Mouse (Mus musculus) kidney, postnatal 14 days (tissue): Measurements from ENCODE around the gene Alg5.

Experiments used
- DNase-seq: peaks from one replicate; pipeline ENCODE4 v3.0.0; 2022; ENCODE audit warnings: mixed read lengths

Gene Alg5

DNA sequence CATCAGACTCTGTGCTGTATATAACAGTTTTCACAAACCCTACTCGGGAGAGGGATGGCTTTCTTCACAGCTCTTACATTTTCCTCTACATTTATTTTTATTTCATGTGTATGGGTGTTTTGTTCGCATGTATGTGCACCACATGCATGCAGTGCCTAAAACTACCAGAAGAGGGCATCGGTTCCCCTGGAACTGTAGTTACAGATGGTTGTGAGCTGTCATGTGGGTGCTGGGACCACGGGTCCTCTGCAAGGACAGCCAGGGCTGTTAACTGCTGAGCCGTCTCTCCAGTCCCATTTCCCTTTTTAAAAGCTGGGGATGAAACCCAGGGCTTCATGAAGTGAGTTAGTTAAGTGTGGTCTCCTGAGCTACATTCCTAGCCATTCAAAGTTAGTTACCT lies 60.0 kb downstream of the Alg5 start:
- no peak for DNase-seq

- no peak for DNase-seq
These were observed 60.5 kb downstream of the Alg5 start for GRCm38 (mm10) chr3:54795806-54796205.

GRCm38 (mm10) chr3:54797211-54797610 lies 61.9 kb downstream of the Alg5 start:
- peak; percentile 61 for DNase-seq
